Mouse (Mus musculus) liver, adult 2 months (tissue): ENCODE measurements at regions not wholly inside any gene's neighbourhood (a gene's known extent, or its start where the extent isn't known, plus 50 kb on each side); places are given as distances from the start of the nearest gene placed in this dataset.

Source experiments
- CTCF ChIP-seq: fragments of 200-500 bp; IDR thresholded peaks from 2 replicates; pipeline ENCODE4 v1.5.1; 2011; ENCODE audit warnings: low read depth, low read length, control low read depth
- POLR2A ChIP-seq: fragments of 200-500 bp; IDR thresholded peaks from 2 replicates; pipeline ENCODE4 v1.6.1; 2011; ENCODE audit warnings: low read length, control low read depth; ENCODE audit not compliant: insufficient read depth; ENCODE audit errors: extremely low read depth

DNA sequence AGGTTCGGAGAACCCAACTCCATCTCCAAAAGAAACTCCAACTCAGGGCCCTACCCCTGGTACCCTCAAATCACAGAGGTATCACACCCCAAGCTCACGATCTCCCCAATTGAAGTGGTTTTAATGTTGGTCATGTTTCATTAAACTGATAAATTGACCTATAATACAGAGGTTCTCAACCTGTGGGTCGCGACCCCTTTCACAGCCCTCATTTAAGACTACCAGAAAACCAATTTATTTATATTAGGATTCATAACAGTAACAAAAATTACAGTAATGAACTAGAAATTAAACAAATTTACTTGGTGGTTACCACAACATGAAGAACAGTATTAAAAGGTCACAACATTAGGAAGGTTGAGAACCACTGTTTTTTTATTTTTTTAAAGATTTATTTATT is 67.4 kb upstream of the Rad23b start:
- TF ChIP-seq CTCF (no peak), POLR2A (no peak)
